Mouse (Mus musculus) heart, postnatal 0 days (tissue): ENCODE results near the gene Tnfsf11.

Experiments
- CTCF ChIP-seq: IDR thresholded peaks from 2 replicates; pipeline ENCODE4 v1.5.1; 2016; ENCODE audit warnings: antibody characterized with exemption, control low read depth, low read depth
- EP300 ChIP-seq: IDR thresholded peaks from 2 replicates; pipeline ENCODE4 v1.6.1; 2016; ENCODE audit warnings: antibody characterized with exemption, low read depth

DNA sequence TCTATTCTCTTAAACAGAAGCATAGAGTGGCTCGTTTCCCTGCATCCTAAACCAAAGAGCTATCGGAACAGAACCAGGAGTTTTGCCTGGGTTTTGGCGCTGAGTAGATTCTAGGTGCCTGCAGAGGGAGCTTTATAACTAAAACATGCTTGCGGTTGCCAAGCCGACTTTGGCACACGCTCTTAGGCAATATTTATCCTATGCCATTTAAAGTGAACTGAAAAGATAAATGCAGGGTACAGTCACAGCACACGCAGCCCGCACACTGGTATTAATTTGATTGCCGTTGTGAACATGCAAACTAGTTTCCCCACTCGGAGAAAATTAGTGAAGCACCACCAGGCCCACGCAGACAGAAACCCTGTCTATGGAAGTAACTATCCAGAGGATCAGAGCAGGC, 25.4 kb downstream of the Tnfsf11 start:
- TF ChIP-seq CTCF (0 out of 2 replicates have a peak, but pooled peaks have one; percentile 11), EP300 (no peak)
